Mouse (Mus musculus): ENCODE measurements around the gene Hist1h3g.
"Not testable (repeated sequence)": the region's sequence is repeated elsewhere in the genome, so short reads cannot be mapped to it uniquely, and the experiment has no call there.

The Hist1h3g gene

DNA sequence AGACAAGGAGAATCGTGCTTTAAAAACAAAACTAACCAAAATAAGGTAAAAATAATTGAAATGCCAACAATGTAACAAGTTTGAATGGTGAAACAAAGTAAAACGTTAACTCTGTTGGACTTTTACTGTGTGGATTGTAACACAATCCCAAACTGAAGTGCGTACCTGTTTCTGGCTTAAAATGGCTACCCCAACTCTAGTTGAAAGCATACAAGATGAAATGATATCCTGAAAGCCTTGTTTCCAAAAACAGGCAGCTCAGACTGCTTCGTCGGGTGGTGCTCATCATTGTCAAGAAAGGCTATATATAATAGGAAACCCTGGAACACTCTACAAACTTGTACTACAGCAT is 26.3 kb downstream of the Hist1h3g start:
- not testable (repeated sequence) for DNase-seq

DNA sequence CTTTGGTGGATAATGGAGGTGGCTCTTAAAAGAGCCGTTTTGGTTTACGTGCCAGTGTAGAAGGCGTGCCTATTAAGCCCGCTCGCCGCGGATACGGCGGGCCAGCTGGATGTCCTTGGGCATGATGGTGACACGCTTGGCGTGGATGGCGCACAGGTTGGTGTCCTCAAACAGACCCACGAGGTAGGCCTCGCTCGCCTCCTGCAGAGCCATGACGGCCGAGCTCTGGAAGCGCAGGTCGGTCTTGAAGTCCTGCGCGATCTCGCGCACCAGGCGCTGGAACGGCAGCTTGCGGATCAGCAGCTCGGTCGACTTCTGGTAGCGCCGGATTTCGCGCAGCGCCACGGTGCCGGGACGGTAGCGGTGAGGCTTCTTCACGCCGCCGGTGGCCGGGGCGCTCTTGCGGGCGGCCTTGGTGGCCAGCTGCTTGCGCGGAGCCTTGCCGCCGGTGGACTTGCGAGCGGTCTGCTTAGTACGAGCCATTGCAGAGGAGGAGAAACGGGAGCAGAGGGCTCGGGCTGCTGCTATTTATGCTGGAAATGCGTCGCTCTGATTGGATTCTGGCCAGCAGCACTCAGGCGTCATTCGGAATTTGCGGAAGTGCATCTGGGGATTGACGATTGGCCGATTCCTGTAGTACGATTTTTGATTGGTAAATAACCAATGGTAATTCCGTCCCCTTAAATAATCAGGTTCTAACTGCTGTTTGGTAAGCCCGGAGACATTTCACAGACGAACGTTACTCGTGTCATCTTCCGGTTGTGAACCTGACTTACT is 26.8 kb downstream of the Hist1h3g start, which contains the start of gene Hist1h3e:
Gene Hist1h3e (minus strand): TSS at position 487 of the 777 bp plus-strand sequence.
- DNase-seq: peak; percentile 86 to 90

DNA sequence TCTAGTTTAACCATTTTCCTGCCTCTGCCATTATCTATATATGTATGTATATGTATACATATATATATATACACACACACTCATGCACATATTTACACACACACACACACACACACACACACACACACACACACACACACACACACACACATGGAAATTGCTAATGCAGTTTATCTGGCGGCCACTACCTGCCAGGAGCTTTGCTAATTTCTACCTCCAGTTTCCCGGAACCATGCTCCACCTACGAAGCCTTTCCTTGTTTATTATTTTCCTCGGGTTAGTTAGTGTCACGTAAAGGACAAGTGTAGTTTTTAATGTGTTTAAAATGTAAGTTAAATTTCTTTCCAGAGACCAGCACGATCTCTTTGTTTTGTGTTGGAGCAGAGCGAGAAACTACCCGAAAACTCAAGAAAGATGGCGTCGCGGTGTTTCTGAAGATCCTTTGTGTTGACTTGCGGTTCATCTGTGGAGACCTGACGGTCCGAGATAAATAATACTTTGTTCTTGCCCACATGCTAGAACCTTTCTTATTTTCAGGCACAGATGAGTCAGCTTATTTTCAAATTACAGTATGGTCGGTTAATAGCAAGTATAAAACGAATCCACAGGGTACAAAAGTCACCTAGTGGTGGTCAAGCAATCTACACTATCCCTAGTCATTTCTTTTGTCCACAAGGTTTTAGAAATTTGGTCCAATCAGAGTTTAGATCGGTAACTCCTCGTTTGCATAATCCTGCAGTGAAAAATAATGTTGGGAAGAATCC is 27.7 kb downstream of the Hist1h3g start:
- no peak for DNase-seq

DNA sequence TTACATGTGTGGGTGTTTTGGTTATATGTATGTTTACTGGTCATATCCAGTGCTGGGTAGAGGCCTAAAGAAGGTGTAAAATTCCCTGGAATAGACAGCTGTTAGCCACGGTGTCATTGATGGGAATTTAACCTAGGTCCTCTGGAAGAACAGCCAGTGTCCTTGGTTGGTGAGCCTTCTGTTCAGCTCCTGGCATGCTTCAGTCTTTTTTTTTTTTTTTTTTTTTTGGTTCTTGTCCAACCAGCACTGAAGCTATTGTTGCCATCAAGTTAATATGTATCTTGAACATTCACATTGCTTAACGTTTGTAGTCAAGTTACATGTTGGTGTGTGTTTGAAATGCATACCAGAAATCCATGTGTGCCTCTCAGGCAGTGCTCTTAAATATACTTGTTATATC is 29.3 kb downstream of the Hist1h3g start:
- DNase-seq: no peak

DNA sequence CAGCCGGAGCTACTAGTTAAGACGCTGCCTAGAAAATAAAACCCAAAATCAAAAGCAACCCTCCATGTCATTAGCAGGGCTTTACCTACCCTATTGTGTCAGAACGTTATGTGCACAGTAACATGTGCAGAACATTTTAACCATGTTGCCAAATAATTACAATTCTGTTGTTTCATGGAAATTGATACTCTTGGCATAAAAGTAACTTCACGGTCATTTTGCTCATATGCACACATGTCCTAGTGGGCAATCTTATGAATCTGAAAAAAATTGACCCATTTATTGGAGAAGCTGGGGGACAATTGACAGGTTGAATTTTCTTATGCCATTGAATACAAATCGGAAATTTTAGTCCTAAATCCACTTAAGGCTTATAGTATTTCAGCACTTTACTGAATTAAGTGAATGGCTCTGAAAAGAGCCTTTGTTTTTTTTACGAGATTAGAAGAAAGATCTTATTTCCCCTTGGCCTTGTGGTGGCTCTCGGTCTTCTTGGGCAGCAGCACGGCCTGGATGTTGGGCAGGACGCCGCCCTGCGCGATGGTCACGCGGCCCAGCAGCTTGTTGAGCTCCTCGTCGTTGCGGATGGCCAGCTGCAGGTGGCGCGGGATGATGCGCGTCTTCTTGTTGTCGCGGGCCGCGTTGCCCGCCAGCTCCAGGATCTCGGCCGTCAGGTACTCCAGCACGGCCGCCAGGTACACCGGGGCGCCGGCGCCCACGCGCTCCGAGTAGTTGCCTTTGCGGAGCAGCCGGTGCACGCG is 35.2 kb downstream of the Hist1h3g start:
- not testable (repeated sequence) for DNase-seq

DNA sequence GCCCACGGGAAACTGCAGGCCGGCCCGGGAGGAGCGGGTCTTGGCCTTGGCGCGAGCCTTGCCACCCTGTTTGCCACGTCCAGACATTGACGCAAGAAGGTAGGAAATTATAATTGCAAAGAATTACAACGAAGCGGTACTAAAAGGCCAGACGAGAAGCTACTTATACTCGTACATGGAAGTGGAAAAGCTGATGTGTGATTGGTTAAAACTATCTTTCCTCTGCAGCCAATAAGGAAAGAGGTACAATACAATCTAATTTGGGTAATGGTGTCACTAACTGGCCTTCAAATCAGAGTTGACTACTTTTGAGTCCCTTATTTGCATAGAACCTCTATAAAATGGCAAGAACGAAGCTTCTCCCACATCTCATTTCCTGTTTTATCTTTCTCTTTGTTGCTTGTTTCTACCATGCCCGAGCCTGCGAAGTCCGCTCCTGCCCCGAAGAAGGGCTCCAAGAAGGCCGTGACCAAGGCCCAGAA is 35.8 kb downstream of the Hist1h3g start, which contains the start of the genes Hist1h2ae and Hist1h2bg:
Gene Hist1h2ae (minus strand): TSS at position 199 of the 482 bp plus-strand sequence.
Gene Hist1h2bg (plus strand): TSS at position 375 of the 482 bp plus-strand sequence.
- peak; percentile 75 to 81 for DNase-seq

DNA sequence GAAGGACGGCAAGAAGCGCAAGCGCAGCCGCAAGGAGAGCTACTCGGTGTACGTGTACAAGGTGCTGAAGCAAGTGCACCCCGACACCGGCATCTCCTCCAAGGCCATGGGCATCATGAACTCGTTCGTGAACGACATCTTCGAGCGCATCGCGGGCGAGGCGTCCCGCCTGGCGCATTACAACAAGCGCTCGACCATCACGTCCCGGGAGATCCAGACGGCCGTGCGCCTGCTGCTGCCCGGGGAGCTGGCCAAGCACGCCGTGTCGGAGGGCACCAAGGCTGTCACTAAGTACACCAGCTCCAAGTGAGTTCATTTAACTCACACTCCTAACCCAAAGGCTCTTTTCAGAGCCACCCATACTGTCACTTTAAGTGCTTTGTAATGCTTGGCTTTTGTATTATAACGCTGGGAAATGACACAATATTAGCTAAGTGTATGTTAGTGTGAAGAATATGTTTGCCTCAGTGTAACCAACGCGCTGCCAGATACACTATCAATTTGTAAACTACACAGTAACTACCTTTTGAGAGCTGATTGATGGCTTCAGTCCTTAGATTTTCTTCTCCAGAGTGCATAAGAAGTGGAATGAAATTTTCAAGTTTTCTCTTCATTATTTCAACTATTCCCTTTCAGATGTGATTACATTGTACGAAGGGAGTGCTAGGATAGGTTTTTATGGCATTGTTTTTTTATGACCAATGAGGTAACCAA is 36.4 kb downstream of the Hist1h3g start:
- DNase-seq: not testable (repeated sequence)

DNA sequence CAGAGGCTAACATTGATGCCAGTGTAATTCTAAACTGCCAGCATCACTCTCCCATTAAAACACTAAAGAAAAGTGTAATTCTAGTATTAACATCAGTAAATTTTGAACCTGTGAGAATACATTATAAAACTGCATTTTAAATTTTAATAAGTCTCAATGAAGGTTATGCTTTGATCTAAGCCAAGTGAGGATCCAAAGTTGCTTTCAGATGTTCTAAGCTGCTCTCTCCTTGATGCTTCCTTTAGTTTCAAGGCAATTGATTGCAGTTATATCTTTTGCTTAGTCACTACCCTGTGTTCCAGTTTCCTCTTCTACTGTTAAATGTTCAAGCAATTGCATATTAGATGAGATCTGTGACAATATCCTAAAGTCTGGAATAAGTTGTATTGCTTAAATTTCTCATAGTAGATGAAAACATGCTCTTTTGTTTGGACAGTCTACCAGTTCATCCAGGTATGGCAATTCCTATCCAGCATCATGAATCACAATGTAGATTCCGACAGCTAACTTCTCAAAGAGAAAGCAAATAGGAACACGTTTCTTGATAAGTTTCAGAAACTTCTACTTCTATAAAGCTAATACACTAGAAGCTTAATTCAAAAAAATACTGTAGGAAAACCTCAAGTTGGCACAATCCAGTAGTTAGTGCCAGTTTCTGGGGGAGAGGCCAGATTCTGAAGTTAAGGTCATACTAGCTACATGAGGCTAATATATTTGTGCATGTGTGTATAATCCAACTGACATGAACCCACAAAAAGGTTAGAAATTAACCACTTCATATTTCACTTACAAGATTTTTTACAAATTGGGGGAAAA is 37.2 kb downstream of the Hist1h3g start:
- no peak for DNase-seq

DNA sequence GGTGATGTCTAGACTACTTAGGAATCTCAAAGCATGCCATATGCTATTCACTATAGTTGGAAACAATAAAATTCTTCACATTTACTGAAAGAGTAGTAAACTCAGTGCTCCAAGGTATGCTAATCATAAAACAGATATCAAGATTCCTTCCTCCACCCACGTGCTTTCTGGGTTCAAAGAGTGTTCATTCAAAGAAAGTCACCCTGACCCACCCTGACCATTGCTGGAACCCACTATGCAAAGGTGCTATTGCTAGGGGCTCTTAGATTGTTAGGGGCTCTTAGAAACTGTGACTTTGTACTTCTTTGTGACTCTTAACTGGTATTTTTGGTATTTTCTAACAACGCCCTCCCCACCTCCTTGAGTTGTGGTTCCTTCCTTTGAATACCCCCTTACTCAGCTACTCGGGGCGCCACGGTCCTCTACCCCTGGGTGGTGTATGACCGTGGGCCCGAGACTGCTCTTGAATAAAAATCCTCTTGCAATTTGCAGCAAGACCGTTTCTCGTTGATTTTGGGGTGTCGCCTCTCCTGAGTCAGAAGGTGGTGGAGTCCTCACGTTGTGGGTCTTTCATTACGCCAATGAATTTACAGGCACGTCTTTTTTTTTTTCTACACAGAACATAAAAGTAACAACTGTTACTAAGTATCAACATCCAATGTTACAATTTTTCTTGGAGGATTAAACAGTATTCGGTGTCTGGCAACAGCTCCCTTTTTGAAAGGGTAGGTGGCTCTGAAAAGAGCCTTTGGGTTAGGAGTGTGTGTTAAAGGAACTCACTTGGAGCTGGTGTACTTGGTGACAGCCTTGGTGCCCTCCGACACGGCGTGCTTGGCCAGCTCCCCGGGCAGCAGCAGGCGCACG is 38.0 kb downstream of the Hist1h3g start:
- DNase-seq: peak in 1 of 2 experiments; percentile 40

DNA sequence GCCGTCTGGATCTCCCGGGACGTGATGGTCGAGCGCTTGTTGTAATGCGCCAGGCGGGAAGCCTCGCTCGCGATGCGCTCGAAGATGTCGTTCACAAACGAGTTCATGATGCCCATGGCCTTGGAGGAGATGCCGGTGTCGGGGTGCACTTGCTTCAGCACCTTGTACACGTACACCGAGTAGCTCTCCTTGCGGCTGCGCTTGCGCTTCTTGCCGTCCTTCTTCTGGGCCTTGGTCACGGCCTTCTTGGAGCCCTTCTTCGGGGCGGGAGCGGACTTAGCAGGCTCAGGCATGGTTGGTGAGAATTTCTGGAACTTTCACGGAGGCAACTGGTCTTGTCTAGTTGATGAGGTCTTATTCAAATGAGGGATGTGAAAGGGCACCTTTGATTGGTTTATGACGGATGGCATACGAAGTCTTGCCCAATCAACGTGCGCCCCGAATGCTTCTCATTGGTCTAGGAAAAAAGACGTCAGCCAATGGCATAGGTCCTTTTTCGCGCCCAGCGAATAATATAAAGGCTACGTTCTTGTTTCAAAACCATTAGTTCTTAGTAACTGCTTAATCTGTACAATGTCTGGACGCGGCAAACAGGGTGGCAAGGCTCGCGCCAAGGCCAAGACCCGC is 38.8 kb downstream of the Hist1h3g start, which contains the start of the genes Hist1h2bf and Hist1h2ad:
Gene Hist1h2bf (minus strand): TSS at position 299 of the 627 bp plus-strand sequence.
Gene Hist1h2ad (plus strand): TSS at position 484 of the 627 bp plus-strand sequence.
- DNase-seq: peak; percentile 83 to 90

DNA sequence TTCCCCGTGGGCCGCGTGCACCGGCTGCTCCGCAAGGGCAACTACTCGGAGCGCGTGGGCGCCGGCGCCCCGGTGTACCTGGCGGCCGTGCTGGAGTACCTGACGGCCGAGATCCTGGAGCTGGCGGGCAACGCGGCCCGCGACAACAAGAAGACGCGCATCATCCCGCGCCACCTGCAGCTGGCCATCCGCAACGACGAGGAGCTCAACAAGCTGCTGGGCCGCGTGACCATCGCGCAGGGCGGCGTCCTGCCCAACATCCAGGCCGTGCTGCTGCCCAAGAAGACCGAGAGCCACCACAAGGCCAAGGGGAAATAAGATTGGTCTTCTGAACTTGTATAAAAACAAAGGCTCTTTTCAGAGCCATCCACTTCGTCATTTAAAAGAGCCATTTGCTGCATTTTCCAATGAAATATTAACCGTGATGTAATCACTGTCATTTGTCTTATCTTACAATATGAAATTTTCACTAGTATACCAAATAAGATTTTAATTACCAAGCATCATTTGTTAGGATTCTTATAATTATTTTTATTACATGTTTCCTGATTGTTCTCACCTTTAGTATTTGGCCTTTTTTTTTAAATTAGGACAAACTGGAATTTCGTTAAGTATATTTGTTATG is 39.4 kb downstream of the Hist1h3g start:
- not testable (repeated sequence) for DNase-seq

DNA sequence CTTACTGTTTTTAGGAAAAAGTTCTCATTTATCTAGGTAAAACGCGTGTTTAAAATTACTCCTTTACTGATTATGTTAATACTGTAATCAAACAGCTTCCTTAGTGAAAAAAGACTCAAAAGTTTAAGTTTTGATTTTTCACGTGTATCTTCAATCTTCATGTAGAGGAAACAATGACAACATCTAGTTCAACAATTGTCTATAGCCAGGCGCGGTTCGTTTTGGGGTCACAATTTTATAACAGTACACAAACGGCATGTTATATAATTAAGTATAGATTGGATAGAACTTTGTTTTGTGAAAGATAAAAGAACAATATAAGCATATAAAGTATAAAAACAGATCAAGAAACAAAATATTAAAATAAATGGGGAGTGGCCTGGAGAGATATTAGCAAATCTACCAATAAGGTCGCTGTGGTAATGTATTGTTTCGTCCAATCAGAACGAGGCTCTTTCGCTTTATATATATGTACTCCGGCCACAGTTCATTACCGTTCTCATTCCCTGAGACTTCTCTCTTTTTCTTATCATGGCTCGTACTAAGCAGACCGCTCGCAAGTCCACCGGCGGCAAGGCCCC is 40.1 kb downstream of the Hist1h3g start, which contains the start of gene Hist1h3d:
Gene Hist1h3d (plus strand): TSS at position 493 of the 581 bp plus-strand sequence.
- DNase-seq: peak in 1 of 2 experiments; percentile 34

DNA sequence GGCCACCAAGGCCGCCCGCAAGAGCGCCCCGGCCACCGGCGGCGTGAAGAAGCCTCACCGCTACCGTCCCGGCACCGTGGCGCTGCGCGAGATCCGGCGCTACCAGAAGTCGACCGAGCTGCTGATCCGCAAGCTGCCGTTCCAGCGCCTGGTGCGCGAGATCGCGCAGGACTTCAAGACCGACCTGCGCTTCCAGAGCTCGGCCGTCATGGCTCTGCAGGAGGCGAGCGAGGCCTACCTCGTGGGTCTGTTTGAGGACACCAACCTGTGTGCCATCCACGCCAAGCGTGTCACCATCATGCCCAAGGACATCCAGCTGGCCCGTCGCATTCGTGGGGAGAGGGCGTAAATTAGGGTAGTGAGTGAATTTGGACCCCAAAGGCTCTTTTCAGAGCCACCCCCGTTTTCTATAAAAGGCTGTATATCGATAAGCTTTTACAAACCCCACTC is 40.7 kb downstream of the Hist1h3g start:
- DNase-seq: peak in 1 of 2 experiments; percentile 42

DNA sequence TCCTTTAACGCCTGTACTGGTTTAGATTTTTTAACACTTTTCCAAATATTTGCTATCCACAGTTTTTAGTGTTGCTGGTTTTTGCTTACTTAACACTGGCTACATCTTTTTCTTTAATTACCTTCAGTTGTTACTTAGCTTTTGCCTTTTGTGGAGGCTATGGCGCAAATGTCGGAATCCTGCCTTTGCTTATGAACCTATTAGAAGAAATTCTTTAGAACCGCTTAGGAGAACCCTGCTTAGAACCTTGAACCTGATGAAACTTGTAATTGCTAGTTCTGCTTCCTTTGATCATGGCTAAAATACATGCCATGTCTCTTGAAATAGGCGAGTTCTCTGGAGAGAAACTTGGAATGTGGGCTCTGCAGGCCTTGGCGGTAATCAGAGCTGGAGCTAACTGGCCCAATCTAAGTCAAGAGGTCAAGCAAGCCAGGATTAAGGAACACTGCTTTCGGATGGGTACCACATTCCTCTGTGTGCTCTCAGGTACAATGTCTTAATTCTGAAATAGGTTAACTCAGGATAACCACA is 41.2 kb downstream of the Hist1h3g start:
- DNase-seq: no peak

DNA sequence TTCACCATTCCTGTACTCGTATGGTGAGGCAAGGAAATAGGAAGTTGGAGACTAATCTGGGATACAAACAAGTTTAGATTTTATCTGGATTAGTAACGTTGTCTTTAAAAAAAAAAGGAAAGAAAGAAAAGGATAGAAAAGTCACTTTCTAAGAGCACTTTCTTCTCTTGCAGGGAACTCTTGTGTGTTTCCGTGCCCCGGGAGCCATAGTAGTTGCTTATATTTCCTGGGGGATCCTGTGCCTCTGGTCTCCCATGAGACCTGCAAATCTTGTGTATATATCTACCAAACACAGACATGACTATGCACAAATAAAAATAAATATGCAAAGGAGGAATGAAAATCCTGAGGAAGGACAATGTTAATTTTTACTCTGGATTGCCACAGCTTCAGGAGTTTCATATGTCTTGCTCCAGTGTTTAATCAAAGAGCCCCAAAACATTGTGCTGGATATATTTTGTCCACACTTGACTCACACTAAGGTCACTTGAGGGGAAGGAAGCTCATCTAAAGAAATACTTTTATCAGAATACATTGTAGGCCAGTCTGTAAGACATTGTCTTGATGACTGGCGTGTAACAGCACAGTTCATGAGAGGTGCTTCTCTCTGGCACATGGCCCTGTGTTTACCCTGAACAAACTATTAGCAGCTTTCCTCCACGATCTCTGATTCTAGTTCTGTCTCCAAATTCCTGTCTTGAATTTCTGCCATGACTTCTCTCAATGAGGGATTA is 41.9 kb downstream of the Hist1h3g start:
- no peak for DNase-seq

DNA sequence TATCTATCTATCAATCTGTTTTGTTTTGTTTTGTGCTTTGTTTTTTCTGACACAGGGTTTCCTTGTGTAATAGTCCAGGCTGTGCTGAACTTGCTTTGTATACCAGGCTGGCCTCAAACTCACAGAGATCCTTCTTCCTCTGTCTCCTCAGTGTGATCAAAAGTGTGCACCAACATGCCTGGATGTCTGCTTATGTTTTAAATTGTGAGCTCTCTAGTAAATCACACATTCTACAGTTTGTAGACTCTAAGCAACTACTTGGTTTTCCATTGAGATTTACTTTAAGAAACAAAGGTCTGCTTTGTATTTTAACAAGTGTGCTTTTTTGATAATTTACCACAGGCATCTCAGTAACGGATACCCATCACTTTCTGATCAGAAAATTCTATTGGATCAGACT is 42.6 kb downstream of the Hist1h3g start:
- no peak for DNase-seq
